Mouse (Mus musculus): ENCODE data around the gene Sh3bgrl2.

- no peak for TF ChIP-seq MAX (IDR thresholded peaks at IDR 0.05; ENCODE audit: low read length)
- no peak for TF ChIP-seq CTCF (IDR thresholded peaks at IDR 0.05 in 2 of 3, conservative IDR thresholded peaks at IDR 0.05 in 1 of 3; ENCODE audit: control insufficient read depth in 1 of 3, insufficient read depth in 1 of 3, low read depth in 2 of 3, low read length in 3 of 3, poor library complexity in 1 of 3, severe bottlenecking in 1 of 3)
- no peak for TF ChIP-seq GATA1 (IDR thresholded peaks at IDR 0.05; ENCODE audit: low read depth, low read length)
- TF ChIP-seq HCFC1 (IDR thresholded peaks at IDR 0.05; ENCODE audit: low read depth, low read length) = no peak
- TF ChIP-seq SMC3 (IDR thresholded peaks at IDR 0.05; ENCODE audit: low read depth, low read length) = no peak
- no peak for TF ChIP-seq USF1 (IDR thresholded peaks at IDR 0.05; ENCODE audit: low read depth, low read length)
- no peak for TF ChIP-seq POLR2A (IDR thresholded peaks at IDR 0.05; ENCODE audit: control insufficient read depth in 1 of 2, insufficient read depth in 1 of 2, low read depth in 1 of 2, low read length in 2 of 2, poor library complexity in 1 of 2)
- no peak for TF ChIP-seq MXI1 (IDR thresholded peaks at IDR 0.05; ENCODE audit: low read depth, low read length)
Measured at GRCm38 (mm10) chr9:83623455-83623854, 75.3 kb downstream of the Sh3bgrl2 start.

Data from MEL (cell line).